Mouse (Mus musculus): Measurements from ENCODE around the gene Aars2. TPM values are rescaled to one million over a fixed set of nuclear protein-coding genes. Genes with fewer than 3 reads are reported as not detected.

Aars2 gene
- polyA plus RNA-seq, 1 experiment from 2014 or later, result 17.1 TPM

DNA sequence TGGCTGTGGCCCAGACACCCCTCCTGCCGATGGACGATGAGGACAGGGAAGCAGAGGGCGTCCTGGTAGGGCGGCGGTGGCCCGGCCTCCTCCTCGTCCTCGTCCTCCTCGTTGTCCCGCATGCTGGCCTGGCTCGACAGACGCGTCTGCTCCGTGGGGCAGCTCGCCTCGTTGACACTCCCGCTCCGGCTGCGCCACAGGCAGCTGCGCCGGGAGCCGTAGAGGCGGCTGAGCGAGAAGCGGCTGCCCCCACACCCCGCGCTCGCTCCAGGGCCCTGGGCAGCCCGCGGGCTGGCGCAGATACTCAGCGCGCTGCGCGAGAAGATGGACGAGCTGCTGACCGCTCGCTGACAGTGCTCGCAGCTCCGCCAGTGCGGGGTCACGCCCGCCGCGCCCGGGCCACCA, 38.2 kb downstream of the Aars2 start:
- Histone ChIP-seq H3K36me3 (peaks cover 30% of the 10 kb centered on the region), H3K4me2 (peak overlapping the region; percentile 44), H3K4me1 (replicated peaks) (peaks cover 52% of the 10 kb centered on the region), H3K9ac (peak overlapping the region; percentile 52), H3K27ac (replicated peaks) (no peak overlapping the region), H3K9me3 (no peaks in the 10 kb centered on the region), H3K4me3 (peak overlapping the region; percentile 21), H3K27me3 (peaks cover 62% of the 10 kb centered on the region)
- ATAC-seq (ENCODE audit: low read depth), result no peak
- WGBS, result 2% methylated on average over 43 of the region's 46 CpGs

DNA sequence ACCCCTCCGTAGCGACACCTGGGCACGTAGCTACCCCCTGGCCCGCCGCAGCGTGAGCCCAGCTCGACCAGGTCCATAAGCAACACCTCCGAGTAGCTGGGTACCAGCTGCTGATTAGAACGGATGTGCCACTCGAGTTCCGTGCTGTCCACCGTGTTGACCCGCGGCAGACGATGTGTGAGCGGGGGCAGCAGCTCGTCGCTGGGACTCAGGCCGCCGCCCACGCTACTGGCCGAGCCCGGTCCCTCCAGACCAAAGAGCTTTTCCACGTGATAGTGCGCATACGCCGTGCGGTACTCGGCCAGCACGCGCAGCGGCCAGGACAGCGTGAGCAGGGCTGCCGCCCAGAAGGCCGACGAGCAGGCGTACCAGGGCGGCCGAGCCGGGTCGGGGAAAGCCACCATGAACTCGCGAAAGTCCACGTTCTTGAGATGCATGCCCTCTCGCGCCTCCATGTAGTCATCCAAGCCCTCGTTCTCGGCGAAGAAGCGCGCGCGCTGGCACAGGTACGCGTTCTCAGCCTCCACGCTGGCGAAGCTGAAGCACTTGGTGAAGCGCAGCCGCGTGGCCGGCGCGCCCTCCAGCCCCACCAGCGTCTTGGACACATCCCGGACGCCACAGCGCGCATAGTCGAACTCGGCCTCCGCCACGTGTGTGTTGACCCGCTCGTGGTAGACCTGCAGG, 38.8 kb downstream of the Aars2 start:
- H3K9me3 ChIP-seq, result no peaks in the 10 kb centered on the region
- ATAC-seq (ENCODE audit: low read depth), result no peak
- H3K4me3 ChIP-seq, result peak overlapping the region; percentile 21
- peak overlapping the region; percentile 52 for H3K9ac ChIP-seq
- peak overlapping the region; percentile 44 for H3K4me2 ChIP-seq
- 7% methylated on average over 74 of the region's 74 CpGs for WGBS
- no peak overlapping the region for H3K27ac ChIP-seq (replicated peaks)
- peaks cover 30% of the 10 kb centered on the region for H3K36me3 ChIP-seq
- peaks cover 57% of the 10 kb centered on the region for H3K4me1 ChIP-seq (replicated peaks)
- H3K27me3 ChIP-seq, result peaks cover 65% of the 10 kb centered on the region

DNA sequence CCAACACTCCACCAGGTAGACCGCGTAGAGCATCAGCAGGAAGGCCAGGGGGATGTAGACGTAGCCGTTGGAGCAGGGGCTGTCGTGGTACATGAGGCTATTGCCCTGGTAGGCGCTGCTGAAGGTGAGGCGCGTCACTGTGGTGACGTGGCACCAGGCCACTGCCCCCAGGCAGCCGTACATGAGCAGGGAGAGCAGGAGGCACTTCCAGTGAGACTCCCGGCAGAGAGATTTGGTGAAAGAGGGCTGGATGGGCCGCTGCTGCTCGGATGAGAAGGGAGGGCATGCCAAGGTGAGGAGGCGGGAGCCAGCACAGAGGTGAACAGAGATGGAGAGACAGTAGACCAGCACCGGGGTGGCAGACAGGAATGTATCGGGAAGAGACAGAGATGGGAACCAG, 40.3 kb downstream of the Aars2 start:
- Histone ChIP-seq H3K9me3 (no peaks in the 10 kb centered on the region), H3K36me3 (peaks cover 30% of the 10 kb centered on the region), H3K9ac (0 out of 2 replicates have a peak overlapping the region, but pooled peaks have one; percentile 4), H3K4me2 (no peak overlapping the region), H3K27me3 (peaks cover 68% of the 10 kb centered on the region), H3K4me3 (no peak overlapping the region), H3K4me1 (replicated peaks) (peaks cover 63% of the 10 kb centered on the region), H3K27ac (replicated peaks) (no peak overlapping the region)
- ATAC-seq (ENCODE audit: low read depth), result no peak
- WGBS, result 73% methylated on average over 16 of the region's 16 CpGs

DNA sequence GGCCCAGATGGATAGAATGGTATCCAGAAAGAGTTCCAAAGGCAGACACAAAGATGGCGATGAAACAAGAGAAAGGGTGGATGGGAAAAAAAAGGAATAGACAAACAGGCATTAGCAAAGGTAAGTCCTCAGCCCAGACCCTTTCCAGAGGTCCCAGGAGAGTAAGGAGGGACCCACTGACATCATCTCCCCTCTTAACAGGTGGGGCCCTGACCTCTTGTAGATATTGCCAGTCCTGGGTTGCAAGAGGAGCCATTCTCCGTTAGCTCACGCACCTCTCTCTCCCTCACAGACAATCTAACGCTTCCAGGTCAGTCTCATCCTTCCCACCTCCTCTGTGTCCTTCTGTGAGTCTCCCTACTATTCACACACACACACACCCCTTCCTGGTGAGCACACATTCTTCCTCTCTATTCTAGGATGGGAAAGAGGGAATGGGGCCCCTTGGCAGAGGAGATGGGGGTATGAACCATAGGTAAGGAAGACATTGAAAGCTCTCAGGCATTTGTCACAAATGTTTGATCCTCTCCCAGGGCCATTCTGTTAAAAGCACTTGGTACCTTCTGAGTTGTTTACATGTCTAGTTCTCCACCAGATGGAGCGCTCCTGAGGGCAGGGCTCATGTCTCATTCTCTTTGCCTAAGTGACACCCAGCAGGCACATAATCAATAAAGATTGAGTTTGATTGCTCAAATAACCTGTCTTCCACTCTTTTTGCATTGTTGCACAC, 41.0 kb downstream of the Aars2 start:
- H3K27ac ChIP-seq (replicated peaks), result no peak overlapping the region
- peaks cover 65% of the 10 kb centered on the region for H3K4me1 ChIP-seq (replicated peaks)
- H3K36me3 ChIP-seq, result peaks cover 30% of the 10 kb centered on the region
- 75% methylated on average over 5 of the region's 5 CpGs for WGBS
- H3K27me3 ChIP-seq, result peaks cover 68% of the 10 kb centered on the region
- 0 out of 2 replicates have a peak overlapping the region, but pooled peaks have one; percentile 97 for H3K9ac ChIP-seq
- peak overlapping the region; percentile 66 for H3K4me2 ChIP-seq
- no peak for ATAC-seq (ENCODE audit: low read depth)
- peak overlapping the region; percentile 76 for H3K4me3 ChIP-seq
- no peaks in the 10 kb centered on the region for H3K9me3 ChIP-seq

DNA sequence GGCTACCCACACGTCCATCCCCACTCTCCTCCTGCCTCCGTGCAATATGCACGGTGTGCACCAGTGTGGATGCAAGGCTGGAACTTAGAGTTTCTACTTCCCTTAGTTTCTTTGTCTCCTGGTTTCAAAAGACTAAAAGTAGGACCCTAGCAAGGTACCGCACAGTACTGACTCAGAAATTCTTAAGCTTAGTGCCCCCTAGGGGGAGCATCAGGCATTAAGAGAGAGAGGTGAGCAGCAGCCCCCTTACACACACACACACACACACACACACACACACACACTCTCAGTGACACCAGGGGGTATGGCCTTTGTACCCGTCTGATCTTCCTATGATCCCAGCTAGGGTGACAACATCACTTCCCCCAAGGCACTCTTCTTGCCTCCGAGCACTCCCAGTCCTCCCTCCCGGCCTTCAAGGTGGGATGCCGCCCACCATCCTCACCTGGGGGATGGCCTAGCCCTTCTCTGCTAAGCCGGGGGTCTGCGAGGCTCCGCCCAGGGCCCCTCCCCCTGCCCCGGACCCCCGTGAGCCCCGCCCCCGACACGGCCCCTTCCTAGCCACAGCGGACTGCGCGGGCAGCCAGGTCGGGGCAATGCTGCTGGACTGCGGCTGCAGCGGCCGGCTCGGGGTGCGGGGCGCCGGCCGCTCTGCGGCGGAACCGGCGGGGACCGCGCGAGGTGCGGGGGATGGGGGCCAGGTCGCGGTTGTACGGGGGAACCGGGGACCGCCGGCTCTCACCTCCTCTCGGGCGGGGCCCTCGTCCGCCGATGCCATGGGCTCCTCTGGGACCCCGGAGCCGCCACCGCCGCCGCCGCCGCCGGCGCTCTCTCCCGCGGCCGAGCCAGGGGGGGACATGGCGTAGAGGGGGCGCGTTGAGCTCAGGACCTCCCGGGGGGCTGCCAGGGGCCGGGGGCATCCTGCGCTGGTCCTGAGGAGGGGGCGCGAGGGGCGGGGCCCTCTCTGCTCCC, 42.2 kb downstream of the Aars2 start:
- Histone ChIP-seq H3K9me3 (no peaks in the 10 kb centered on the region), H3K27ac (replicated peaks) (peak overlapping the region; percentile 93), H3K27me3 (peaks cover 60% of the 10 kb centered on the region), H3K4me2 (peak overlapping the region; percentile 66), H3K36me3 (peaks cover 26% of the 10 kb centered on the region), H3K4me3 (peak overlapping the region; percentile 76), H3K9ac (peak overlapping the region; percentile 97), H3K4me1 (replicated peaks) (peaks cover 61% of the 10 kb centered on the region)
- WGBS, result 3% methylated on average over 36 of the region's 68 CpGs
- ATAC-seq (ENCODE audit: low read depth), result peak; percentile 61

DNA sequence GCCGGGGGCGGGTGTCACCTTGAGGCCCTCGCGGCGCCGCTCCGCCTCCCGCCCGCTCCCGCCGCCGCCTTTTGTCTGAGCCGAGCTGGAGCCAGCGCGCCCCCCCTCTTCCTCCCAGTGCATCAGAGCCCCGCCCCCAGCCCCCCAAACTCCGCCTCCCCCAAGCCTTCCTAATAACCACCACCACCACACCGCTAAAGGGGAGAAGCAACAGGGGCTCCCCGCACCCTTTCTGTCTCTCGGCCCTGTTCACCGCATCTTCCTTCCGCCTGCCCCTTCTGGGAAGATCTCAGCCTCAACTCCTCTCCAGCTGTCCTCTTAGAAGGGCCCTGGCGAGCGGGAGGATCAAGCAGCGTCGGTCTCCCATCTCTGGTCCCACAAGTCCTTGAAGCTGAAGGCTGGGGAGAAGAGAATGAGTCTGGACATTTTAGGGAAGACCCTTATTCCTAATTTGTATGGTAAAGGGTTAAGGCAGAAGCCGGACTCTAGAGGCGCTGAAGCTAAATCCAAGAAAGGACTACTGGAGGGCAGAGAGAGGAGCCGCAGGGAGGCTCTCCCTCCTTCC, 43.1 kb downstream of the Aars2 start, which contains the start of gene Tmem151b:
TSS of gene Tmem151b (minus strand) at position 61 of the 565 bp plus-strand sequence.
- Histone ChIP-seq H3K4me2 (peak within 1 kb of the TSS; percentile 66), H3K27me3 (peaks cover 51% of the 10 kb centered on the region), H3K9me3 (no peaks in the 10 kb centered on the region), H3K9ac (peak within 1 kb of the TSS; percentile 97), H3K27ac (replicated peaks) (peak within 1 kb of the TSS; percentile 93), H3K36me3 (peaks cover 18% of the 10 kb centered on the region), H3K4me3 (peak within 1 kb of the TSS; percentile 76), H3K4me1 (replicated peaks) (peaks cover 52% of the 10 kb centered on the region)
- peak; percentile 48 for ATAC-seq (ENCODE audit: low read depth)
- WGBS, result 1% methylated on average over 17 of the region's 29 CpGs

DNA sequence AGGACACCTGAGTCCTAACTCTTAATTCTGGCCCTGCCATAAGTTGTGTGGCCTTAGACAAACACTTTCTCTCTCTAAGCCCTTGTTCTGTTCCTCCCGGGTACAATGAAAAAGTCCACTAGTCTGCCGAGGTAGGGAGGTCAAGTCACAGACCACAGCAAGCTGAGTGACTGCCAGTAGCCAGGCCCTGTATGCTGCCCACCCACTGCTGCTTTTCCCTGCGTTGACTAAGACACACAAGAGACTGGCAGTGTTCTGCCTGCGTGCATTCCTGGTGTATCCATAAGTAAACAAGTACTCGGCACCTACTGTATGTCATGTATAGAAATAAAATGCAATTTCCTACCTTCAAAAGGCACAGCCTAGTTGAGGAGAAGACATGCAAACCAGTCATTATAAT, 43.6 kb downstream of the Aars2 start:
- Histone ChIP-seq H3K4me1 (replicated peaks) (peaks cover 47% of the 10 kb centered on the region), H3K4me2 (peak overlapping the region; percentile 66), H3K9ac (peak overlapping the region; percentile 97; the same call in 1 of the 2 replicates), H3K27me3 (peaks cover 46% of the 10 kb centered on the region), H3K9me3 (no peaks in the 10 kb centered on the region), H3K4me3 (peak overlapping the region; percentile 76), H3K36me3 (peaks cover 12% of the 10 kb centered on the region), H3K27ac (replicated peaks) (no peak overlapping the region)
- no peak for ATAC-seq (ENCODE audit: low read depth)
- WGBS, result 31% methylated on average over 5 of the region's 5 CpGs

DNA sequence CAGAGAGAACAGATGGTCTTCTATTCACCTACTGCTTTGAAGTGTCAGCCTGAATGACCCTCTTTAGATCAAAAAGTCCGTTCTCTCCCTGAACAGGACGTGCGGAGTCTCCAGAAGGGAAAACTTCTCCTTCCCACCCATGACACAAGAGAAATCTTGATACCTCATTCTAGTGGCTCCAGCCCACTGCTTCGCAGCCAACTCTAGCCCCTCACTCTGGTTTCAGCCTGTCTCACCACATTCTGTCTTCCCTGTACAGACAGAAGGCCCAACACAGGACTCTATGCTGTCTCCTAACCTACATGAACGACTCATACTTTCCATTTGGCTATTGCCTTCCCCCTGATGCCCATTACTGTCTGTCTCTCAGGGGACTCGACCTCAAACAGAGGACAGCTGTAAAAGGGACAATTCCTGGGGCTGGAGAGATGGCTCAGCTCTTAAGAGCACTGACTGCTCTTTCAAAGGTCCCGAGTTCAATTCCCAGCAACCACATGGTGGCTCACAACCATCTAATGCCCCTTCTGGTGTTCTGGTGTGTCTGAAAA, 44.7 kb downstream of the Aars2 start:
- no peak for ATAC-seq (ENCODE audit: low read depth)
- H3K4me1 ChIP-seq (replicated peaks), result peaks cover 45% of the 10 kb centered on the region
- H3K4me2 ChIP-seq, result no peak overlapping the region
- H3K9ac ChIP-seq, result no peak overlapping the region
- no peak overlapping the region for H3K27ac ChIP-seq (replicated peaks)
- 33% methylated on average over 7 of the region's 7 CpGs for WGBS
- H3K36me3 ChIP-seq, result peaks cover 7% of the 10 kb centered on the region
- H3K4me3 ChIP-seq, result no peak overlapping the region
- no peaks in the 10 kb centered on the region for H3K9me3 ChIP-seq
- H3K27me3 ChIP-seq, result peaks cover 36% of the 10 kb centered on the region

DNA sequence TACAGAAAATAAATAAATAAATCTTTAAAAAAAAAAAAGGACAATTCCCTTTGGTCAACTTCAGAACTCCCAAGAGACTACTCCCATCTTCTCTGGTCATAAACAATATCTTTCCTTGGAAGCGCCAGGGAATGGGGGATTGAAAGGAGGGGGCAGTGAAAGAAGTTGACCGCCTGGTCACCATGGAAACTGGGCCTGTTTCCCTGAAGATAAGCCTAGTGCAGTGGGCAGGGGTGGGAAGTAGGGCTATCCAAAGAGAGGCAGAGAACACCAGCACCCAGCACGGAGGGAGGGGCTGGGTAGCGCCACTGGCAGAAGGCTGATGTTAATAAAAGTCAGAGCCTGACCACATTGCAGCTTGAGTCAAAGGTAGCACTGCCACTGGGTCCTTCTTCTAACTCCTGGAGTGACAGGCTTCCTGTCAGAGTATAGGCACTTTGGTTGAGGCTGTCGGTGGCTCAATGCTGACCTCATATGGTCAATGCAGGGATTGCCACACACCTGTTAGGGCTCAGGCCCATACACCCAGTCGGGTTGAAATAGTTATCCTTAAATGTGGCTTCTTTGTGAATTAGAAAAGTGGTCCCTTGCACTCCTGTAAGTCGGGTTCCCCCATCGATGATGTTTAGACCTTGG, 45.3 kb downstream of the Aars2 start:
- H3K36me3 ChIP-seq, result peaks cover under 1% of the 10 kb centered on the region
- no peaks in the 10 kb centered on the region for H3K9me3 ChIP-seq
- no peak overlapping the region for H3K27ac ChIP-seq (replicated peaks)
- WGBS, result 2% methylated on average over 8 of the region's 8 CpGs
- peaks cover 36% of the 10 kb centered on the region for H3K27me3 ChIP-seq
- ATAC-seq (ENCODE audit: low read depth), result no peak
- H3K9ac ChIP-seq, result no peak overlapping the region
- peaks cover 49% of the 10 kb centered on the region for H3K4me1 ChIP-seq (replicated peaks)
- H3K4me2 ChIP-seq, result no peak overlapping the region
- no peak overlapping the region for H3K4me3 ChIP-seq

DNA sequence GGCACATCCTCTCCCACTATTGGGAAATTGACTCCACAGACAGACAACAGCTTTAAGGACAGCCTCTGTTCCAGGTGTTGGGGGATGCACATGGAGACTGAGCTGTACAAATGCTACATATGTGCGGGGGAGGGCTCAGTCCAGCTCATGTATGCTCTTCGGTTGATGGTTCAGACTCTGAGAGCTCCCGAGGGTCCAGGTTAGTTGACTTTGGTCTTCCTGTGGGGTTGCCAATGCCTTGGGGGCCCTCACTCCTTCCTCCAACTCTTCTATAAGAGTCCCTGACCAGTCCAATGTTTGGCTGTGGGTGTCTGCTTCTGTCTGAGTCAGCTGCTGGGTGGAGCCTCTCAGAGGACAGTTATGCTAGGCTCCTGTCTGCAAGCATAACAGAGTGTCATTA, 46.4 kb downstream of the Aars2 start:
- Histone ChIP-seq H3K4me1 (replicated peaks) (peaks cover 41% of the 10 kb centered on the region), H3K4me2 (no peak overlapping the region), H3K27me3 (peaks cover 29% of the 10 kb centered on the region), H3K4me3 (no peak overlapping the region), H3K9ac (no peak overlapping the region), H3K27ac (replicated peaks) (no peak overlapping the region), H3K9me3 (no peaks in the 10 kb centered on the region), H3K36me3 (no peaks in the 10 kb centered on the region)
- 82% methylated on average over 3 of the region's 3 CpGs for WGBS
- no peak for ATAC-seq (ENCODE audit: low read depth)

DNA sequence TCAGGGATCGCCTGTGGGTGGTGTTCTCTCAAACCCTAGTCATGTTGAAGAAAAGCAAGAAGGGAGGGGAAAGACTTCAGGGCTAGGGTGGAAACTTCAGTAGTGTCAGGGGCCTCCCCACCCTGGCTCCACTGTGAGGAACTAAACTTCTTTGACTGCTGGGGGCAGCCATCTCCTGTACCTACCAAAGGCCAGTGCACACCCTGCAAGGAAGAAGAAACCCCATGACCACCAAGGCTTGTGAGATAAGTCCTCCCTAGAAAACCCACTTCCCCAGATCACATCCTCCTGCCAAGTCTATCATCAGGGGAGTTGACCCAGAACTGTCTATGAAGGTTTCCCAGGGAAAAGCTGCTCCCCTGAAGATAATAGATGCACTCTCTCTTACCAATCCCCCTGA, 47.8 kb downstream of the Aars2 start:
- WGBS, result 65% methylated on average over 1 of the region's 1 CpGs
- Histone ChIP-seq H3K9ac (no peak overlapping the region), H3K4me2 (no peak overlapping the region), H3K9me3 (no peaks in the 10 kb centered on the region), H3K4me1 (replicated peaks) (peaks cover 35% of the 10 kb centered on the region), H3K36me3 (no peaks in the 10 kb centered on the region), H3K4me3 (no peak overlapping the region), H3K27ac (replicated peaks) (no peak overlapping the region), H3K27me3 (peaks cover 25% of the 10 kb centered on the region)
- no peak for ATAC-seq (ENCODE audit: low read depth)

All from neural tube, embryonic 13.5 days (tissue).